Mouse (Mus musculus) megakaryocyte, embryonic 14.5 days (primary cell): ENCODE measurements at regions not wholly inside any gene's neighbourhood (a gene's known extent, or its start where the extent isn't known, plus 50 kb on each side); places are given as distances from the start of the nearest gene placed in this dataset.

Experiments
- H3K27me3 ChIP-seq: replicated peaks from 2 replicates; pipeline ENCODE3; 2012; ENCODE audit warnings: inconsistent platforms
- H3K36me3 ChIP-seq: replicated peaks from 2 replicates; pipeline ENCODE3; 2012; ENCODE audit warnings: low read length, inconsistent platforms, mixed read lengths
- H3K4me1 ChIP-seq: 2 replicates; pipeline ENCODE4 v1.6.1; 2012; ENCODE audit warnings: inconsistent platforms
- H3K4me3 ChIP-seq: replicated peaks from 2 replicates; pipeline ENCODE3; 2012; ENCODE audit warnings: moderate library complexity, mild to moderate bottlenecking, inconsistent platforms
- H3K9me3 ChIP-seq: 2 replicates; pipeline ENCODE4 v1.6.1; 2012; ENCODE audit warnings: inconsistent platforms
- FLI1 ChIP-seq: IDR thresholded peaks from 2 replicates; pipeline ENCODE4 v1.6.1; 2012; ENCODE audit warnings: low read length, inconsistent platforms, mixed read lengths
- GATA1 ChIP-seq: IDR thresholded peaks from 3 replicates; pipeline ENCODE4 v1.6.1; 2012; ENCODE audit warnings: mixed read lengths, low read length, inconsistent platforms, borderline replicate concordance

GRCm38 (mm10) chr1:72108678-72109077 lies 103.4 kb downstream of the Mreg start:
- Histone ChIP-seq H3K4me1 (no peaks in the 10 kb centered on the region), H3K9me3 (no peaks in the 10 kb centered on the region), H3K4me3 (no peak overlapping the region), H3K36me3 (no peaks in the 10 kb centered on the region), H3K27me3 (no peaks in the 10 kb centered on the region)
- TF ChIP-seq GATA1 (no peak), FLI1 (no peak)

GRCm38 (mm10) chr1:72107125-72107524 lies 105.0 kb downstream of the Mreg start:
- Histone ChIP-seq H3K36me3 (no peaks in the 10 kb centered on the region), H3K4me1 (no peaks in the 10 kb centered on the region), H3K27me3 (no peaks in the 10 kb centered on the region), H3K9me3 (no peaks in the 10 kb centered on the region), H3K4me3 (no peak overlapping the region)
- TF ChIP-seq GATA1 (no peak), FLI1 (no peak)

DNA sequence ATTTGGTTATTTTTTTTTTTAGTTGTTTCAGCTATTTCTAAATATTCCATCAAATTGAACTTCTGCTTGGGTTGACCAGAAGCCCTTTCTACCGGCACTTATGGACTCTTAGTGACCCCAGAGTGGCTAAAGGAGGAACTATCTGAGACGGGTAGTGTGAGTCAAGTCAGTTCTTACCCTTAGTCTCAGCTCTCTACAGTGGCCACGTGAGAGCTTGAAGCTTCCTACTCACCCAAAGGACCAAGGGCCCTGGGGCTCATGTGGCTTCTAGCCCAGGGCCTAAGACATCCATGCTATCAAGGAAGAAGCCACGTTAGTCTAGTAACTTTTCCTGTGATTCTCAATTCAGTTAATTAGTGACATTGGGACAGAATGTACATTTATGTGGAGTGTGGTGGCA lies 105.5 kb downstream of the Mreg start:
- no peaks in the 10 kb centered on the region for H3K9me3 ChIP-seq
- no peaks in the 10 kb centered on the region for H3K36me3 ChIP-seq
- no peaks in the 10 kb centered on the region for H3K4me1 ChIP-seq
- TF ChIP-seq FLI1 (no peak), GATA1 (no peak)
- H3K4me3 ChIP-seq = no peak overlapping the region
- H3K27me3 ChIP-seq = no peaks in the 10 kb centered on the region

- Histone ChIP-seq H3K4me1 (no peaks in the 10 kb centered on the region), H3K27me3 (no peaks in the 10 kb centered on the region), H3K9me3 (no peaks in the 10 kb centered on the region), H3K36me3 (no peaks in the 10 kb centered on the region), H3K4me3 (no peak overlapping the region)
- no peak for TF ChIP-seq FLI1
- no peak for TF ChIP-seq GATA1
These were observed 106.6 kb downstream of the Mreg start for GRCm38 (mm10) chr1:72105435-72106057.

DNA sequence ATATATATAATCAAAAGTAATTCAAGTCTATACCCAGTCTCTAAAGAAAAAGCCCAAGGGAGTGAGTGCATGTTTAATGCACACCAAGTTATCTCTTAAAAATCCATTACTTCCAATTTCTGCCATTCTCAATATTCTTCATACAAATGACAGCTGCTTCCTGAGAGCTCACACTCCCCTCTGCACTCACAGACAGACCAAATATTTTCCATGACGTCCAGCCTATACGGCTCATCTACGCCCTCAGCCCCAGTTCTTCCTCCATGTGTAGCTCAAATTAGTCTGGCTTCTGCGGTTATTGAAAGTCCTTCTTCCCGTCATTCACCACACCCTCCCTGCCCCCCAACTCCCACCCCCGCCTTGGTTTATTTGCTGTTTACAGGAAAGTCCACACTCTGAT lies 108.1 kb downstream of the Mreg start:
- H3K4me1 ChIP-seq = no peaks in the 10 kb centered on the region
- H3K27me3 ChIP-seq = no peaks in the 10 kb centered on the region
- no peaks in the 10 kb centered on the region for H3K9me3 ChIP-seq
- H3K36me3 ChIP-seq = no peaks in the 10 kb centered on the region
- H3K4me3 ChIP-seq = no peak overlapping the region
- no peak for TF ChIP-seq FLI1
- TF ChIP-seq GATA1 = no peak

GRCm38 (mm10) chr1:72103387-72103786 lies 108.7 kb downstream of the Mreg start:
- H3K4me1 ChIP-seq = no peaks in the 10 kb centered on the region
- no peaks in the 10 kb centered on the region for H3K36me3 ChIP-seq
- H3K27me3 ChIP-seq = no peaks in the 10 kb centered on the region
- no peaks in the 10 kb centered on the region for H3K9me3 ChIP-seq
- no peak for TF ChIP-seq GATA1
- no peak for TF ChIP-seq FLI1
- H3K4me3 ChIP-seq = no peak overlapping the region

- TF ChIP-seq GATA1 (no peak), FLI1 (no peak)
These were observed 112.7 kb downstream of the Mreg start for GRCm38 (mm10) chr1:72099447-72099846.

GRCm38 (mm10) chr1:72091344-72091743 lies 120.8 kb downstream of the Mreg start:
- Histone ChIP-seq H3K36me3 (no peaks in the 10 kb centered on the region), H3K4me3 (no peak overlapping the region), H3K9me3 (peaks cover 25% of the 10 kb centered on the region), H3K4me1 (no peaks in the 10 kb centered on the region), H3K27me3 (no peaks in the 10 kb centered on the region)
- TF ChIP-seq FLI1 (no peak), GATA1 (no peak)

More at GRCm38 (mm10) chr1:72099447-72099846, 112.7 kb downstream of the Mreg start:
- no peak overlapping the region for H3K4me3 ChIP-seq
- no peaks in the 10 kb centered on the region for H3K27me3 ChIP-seq
- H3K36me3 ChIP-seq = no peaks in the 10 kb centered on the region
- peaks cover 5% of the 10 kb centered on the region; the same call in 1 of the 2 replicates for H3K9me3 ChIP-seq
- H3K4me1 ChIP-seq = no peaks in the 10 kb centered on the region

DNA sequence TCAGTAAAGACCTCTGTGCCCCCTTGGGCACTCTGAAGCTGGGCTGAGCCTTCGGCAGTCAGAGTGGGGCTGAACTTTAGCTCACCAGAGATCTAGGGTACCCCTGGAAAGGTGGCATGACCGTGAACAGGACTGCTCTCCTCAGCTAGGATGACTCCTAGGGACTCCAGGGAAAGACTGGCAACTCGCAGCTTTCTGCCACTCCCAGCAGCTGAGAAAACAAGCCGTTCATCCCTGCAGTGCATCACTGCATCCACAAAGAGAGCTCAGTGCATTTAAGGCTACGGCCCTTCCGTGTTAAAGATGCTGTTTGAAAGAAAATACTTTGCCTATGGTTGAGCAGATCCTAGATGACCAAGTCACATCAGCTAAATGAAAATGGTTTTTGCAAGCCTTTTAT lies 126.4 kb downstream of the Mreg start:
- H3K36me3 ChIP-seq = no peaks in the 10 kb centered on the region
- no peak for TF ChIP-seq GATA1
- no peak for TF ChIP-seq FLI1
- H3K4me3 ChIP-seq = no peak overlapping the region
- no peaks in the 10 kb centered on the region for H3K4me1 ChIP-seq
- no peaks in the 10 kb centered on the region for H3K27me3 ChIP-seq
- no peaks in the 10 kb centered on the region for H3K9me3 ChIP-seq

GRCm38 (mm10) chr1:72084219-72084618 lies 127.9 kb downstream of the Mreg start:
- no peaks in the 10 kb centered on the region for H3K27me3 ChIP-seq
- H3K4me3 ChIP-seq = no peak overlapping the region
- H3K9me3 ChIP-seq = no peaks in the 10 kb centered on the region
- no peaks in the 10 kb centered on the region for H3K36me3 ChIP-seq
- H3K4me1 ChIP-seq = no peaks in the 10 kb centered on the region
- no peak for TF ChIP-seq FLI1
- TF ChIP-seq GATA1 = no peak

DNA sequence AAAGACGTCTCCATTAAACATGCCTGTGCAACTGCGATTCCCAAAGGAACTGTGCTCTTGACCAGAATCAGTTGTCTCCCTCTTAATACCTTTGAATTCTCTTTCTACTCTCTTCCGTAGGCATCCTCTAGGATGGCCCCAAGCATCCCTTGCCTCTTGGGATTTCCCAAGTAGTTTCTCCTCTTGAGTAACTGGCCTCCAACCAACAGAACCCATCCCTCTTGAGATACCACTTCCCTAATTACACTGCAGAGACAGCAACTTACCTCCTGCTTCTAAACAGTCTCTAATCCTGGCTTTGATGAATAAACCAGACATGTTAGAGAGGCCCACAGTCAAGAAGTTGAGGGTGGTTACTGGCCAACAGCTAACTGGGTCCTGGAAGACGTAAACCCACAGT lies 129.7 kb downstream of the Mreg start:
- TF ChIP-seq FLI1 (no peak), GATA1 (no peak)
- Histone ChIP-seq H3K27me3 (no peaks in the 10 kb centered on the region), H3K4me3 (no peak overlapping the region), H3K4me1 (no peaks in the 10 kb centered on the region), H3K9me3 (no peaks in the 10 kb centered on the region), H3K36me3 (no peaks in the 10 kb centered on the region)
